Mouse (Mus musculus) monocyte, adult 2 months (primary cell): Measurements from ENCODE around the gene 1700088E04Rik.

Experiments used
- DNase-seq, 2 experiments: peaks; one replicate each; pipeline ENCODE4 v3.0.0; 2022; ENCODE audit warnings: low spot score in 2 of 2, low read depth in 1 of 2

1700088E04Rik gene

DNA sequence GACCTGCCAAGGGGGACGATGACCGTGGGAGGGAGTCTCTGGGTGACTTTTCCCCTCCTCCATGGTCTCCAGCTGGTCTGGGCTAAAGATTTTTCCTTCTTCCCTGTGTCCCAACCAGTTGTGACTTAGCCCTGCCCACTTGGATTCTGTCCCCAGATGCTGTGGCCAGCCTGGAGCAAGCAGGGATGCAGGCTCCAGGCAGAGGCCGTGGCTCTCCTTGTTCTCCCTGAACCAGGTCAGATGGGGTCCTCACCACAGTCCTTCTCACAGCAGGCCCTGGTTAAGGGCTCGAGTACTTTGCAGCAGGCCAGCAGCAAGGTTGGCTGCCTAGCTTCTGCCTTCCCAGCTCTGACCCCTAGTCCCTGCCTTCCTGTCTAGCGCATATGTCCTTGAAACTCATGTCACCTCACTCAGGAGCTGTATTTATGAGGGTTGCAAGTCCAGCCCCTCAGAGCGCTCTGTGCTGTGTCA, 7.8 kb downstream of the 1700088E04Rik start:
- DNase-seq = no peak

DNA sequence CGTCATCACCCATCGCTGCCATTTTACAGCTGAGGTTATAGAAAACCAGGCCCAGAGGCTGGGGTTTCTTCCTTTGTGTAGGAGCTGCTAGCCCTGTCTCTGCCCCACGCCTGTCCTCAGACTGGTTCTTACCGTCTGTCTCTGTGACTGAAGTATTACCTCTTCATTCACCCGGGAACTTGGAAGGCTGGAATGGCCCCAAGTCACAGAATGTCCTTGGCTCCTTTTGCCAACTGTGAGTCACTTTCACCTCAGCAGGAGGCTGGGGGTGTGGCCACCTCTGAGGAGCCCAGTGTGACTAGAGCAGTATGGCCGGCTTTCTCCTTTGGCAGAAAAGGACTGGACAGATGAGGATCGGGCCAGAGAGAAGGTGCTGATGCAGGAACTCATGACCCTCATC, 9.6 kb downstream of the 1700088E04Rik start:
- no peak for DNase-seq

GRCm38 (mm10) chr15:79130782-79131181, 10.3 kb downstream of the 1700088E04Rik start:
- DNase-seq = no peak

DNA sequence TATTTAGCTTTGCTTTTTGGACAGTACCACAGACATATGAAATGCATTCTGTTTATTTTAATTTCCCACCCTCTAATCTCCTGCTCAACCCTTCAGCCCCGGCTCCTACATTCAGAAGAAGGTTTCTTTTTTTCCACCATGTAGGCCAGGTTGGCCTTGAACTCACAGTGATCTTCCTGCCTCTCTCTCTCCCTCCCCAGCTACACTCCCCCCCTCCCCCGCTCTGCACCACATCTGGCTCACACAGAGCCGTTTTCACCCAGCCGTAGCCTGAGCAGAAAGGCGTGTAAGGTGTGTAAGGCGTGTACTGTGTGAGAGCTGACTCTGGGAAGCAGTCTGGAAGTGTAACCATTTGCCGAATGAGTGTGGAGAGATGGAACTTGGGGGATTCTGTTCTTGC, 11.7 kb downstream of the 1700088E04Rik start:
- DNase-seq = no peak

- DNase-seq = no peak
Measured at GRCm38 (mm10) chr15:79128208-79128607, 12.8 kb downstream of the 1700088E04Rik start.

GRCm38 (mm10) chr15:79127101-79127500, 14.0 kb downstream of the 1700088E04Rik start:
- DNase-seq = no peak

DNA sequence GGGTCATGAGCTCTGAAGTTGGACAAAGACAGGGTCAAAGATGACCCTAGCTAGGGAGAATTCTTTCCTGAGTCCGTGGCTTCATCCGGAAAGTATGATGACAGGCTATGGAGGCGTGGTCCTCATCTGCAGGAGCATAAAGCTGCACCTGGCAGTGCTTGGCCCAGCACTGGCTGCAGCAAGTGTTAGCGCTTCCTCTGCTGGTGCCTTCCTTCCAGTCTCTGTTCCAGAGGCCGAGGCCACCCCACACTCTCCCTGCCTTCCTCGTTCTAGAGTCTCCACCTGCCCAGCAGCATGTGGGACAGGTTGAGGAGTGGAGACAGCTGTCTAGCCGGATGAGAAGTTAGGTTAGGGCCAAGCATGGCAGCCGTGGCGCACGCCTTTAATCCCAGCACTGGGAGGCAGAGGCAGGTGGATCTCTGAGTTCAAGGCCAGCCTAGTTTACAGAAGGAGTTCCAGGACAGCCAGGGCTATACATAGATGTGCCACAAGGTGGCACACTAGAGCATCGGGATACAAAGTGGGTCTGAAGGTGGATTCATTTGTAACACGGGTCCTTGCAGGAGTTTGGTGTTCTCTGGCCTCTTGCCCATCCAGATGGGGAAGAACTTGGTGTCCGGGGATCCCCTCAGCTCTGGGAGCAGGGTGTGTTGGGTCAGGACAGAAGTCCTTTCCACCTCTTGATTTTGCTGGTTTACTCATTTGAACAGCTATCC, 14.7 kb downstream of the 1700088E04Rik start:
- DNase-seq = peak in 1 of 2 experiments; percentile 31

DNA sequence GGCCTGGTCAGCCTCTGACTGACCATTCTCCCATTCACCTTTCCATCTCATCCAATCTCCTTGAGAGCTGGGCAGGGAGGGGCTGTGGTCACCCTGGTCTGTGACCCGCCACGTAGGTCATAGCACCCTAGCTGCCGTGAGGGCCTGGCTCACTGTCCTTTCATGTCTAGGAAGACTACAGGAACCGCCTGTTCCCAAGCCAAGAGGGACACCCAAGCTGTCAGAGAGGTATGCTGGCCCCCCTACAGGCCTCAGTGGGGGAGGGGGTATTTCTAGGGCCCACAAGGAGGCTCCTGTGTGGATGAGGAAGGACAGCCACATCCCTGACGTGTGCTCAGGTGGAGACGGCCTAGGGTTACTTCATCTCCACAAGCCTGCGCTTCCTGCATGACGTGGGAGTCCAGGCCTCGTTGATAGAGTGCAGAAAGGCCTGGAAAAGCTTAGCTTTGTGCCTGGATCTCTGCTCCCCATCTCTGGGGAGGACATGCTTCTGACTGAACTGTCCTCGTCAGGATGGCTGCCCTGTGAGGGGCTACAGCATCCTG, 16.6 kb downstream of the 1700088E04Rik start:
- DNase-seq = no peak

DNA sequence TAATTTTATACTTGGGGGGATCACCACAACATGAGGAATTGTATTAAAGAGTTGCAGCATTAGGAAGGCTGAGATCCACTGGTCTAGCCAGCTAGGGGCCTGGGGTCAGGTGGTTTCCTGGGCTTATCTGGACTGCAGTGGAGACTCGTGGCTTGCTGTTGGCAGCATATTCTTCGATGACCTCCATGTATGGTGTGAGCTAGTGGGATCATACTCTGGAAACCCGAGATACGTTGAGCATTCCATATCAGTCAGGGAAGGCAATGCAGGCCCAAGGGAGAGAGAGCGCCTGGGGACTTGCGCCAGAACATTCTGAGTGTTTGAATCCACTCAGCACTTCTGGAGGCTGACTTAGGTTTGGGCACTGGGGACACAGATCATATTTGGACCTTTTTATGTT, 17.3 kb downstream of the 1700088E04Rik start:
- DNase-seq = no peak

DNA sequence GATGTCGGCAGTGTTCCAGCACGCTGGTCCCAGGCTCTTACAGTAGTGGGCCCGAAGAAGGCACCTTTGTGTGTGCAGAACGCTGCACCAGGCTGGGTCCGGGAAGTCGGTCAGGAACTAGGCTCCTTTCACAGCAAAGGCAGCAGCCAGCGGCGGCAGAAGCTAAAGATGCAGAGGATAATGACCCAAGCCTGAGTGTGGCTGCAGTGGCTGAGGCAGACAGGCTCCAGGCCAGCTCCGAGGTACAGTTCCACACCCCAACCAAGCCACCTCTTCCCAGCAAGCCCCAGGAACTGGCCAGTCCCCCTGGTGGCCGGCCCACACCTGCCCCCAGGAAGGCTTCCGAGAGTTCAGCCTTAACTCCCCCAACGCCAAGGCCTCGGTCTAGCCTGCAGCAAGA, 18.5 kb downstream of the 1700088E04Rik start:
- no peak for DNase-seq

DNA sequence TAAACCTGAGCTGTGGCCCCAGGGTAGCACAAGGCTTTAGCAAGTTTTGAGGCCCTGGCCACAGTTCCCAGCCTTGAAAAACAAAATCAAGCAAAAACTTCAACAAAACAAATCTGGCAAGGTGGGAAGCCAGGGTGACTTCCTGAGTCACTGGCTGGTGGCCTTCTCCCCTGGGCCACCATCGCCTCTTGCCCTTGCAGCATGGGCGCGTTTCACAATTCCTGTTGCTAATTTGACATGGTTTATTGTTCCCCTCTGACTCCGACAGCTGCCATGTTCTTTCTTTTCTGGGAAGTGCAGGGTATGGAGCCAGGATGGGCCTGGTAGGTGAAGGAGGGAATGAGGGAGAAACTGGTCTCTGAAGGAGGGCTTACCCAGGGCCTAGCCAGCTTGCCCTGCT, 18.9 kb downstream of the 1700088E04Rik start:
- no peak for DNase-seq

DNA sequence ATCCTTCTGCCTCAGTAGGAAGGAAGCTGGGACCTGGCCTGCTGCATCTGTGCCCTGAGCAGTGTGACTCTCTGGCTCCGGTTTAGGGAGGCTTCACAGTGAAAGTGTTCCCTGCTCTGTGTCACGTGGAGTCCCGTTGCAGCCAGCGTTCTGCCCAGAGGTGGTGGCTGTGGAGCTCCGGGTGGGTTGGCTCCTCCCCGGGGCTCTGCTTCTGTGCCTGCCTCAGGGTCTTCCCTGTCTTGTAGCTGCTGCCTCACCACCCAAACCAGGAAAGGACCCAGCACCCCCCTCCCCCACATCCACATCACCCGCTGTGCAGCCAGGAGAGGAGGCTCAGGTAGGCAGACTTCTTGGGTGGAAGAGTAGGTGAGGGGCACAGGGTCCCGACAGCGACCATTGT, 21.6 kb downstream of the 1700088E04Rik start:
- DNase-seq = no peak

DNA sequence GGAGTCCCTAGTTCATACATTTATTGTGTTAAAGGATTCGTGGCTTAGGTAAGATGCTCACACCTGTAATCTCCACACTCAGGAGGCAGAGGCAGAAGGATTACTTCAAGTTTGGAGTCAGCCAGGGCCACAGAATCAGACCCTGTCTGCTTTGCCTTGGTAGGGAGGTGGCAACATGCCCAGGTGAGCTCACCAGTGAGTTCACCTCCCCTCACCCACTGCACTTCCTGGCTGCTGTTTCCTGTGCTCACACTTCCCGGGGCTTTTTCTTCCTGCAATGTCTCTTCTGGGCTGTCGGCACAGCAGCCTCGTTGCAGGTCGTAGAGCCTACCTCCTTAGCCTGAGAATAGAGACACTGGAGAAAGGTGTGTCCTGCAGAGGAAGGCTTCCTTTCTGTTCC, 25.8 kb downstream of the 1700088E04Rik start:
- DNase-seq = no peak

- no peak for DNase-seq
Measured at GRCm38 (mm10) chr15:79111774-79112173, 29.3 kb downstream of the 1700088E04Rik start.

DNA sequence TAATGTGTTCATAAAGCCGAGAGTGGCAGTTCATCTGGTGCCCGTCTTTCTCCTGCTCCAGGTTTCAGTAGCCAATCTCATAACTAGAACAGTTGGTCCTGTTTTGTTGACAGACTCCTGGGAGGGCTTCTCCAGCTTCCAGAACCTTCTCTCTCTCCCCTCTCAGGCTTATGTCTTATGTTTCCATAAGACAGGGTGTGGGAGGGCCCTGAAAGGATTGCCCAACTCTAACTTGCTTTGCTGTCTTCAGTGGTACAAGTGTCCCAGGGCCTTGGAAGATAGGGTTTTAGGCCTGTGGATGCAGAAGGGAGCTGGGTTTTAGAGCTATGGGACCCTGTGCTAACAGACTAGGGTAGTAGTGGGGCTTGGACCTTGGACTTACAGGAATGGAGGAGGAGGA, 30.5 kb downstream of the 1700088E04Rik start:
- DNase-seq = no peak

GRCm38 (mm10) chr15:79110031-79110430, 31.0 kb downstream of the 1700088E04Rik start:
- no peak for DNase-seq

- peak in 1 of 2 experiments; percentile 9 for DNase-seq
Measured at GRCm38 (mm10) chr15:79109321-79109934, 31.6 kb downstream of the 1700088E04Rik start.

DNA sequence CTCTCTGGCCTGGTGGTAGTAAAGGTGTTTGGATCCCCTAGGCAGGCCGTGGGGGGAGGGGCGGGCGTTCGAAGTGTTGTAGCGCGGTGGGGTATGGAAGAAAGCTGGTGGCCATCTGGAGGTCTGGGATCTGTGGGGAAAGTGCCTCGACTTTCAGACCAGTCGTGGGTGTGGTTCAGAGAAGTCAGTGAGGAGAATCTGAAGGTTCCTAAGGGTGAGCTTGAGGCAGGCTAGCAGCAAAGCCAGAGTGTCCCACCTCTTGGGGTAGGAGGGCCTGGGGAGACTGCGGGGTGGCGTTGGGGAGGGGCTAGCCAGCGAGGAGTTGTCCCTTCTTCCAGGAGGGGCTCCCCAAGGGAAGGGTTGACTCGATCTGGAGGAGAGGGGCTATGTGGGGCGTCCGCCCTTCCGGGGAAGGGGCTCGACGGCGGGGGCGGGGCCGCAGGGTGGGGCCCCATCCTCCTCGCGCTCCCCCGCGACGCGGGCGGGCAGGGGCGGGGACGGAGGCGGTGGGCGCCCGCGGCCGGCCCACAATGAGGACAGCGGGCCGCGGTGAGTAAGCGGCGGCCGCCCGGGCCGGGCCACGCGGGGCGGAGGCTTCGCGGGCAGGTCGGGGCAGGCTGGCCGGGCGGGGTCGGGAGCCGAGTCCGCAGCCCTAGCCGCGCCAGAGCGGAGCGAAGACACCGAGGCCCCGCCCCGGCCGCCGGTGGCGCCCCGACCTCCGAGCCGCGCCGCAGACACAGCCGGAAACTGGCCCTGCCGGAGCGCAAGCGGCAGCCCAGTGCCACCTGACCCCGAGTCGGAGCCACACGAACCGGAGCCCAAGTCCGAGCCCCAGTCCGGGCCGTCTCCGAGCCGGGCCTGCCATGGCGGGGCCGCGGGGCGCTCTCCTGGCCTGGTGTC, 32.4 kb downstream of the 1700088E04Rik start, which contains the start of gene Micall1:
Gene Micall1, plus strand, starts transcription at position 478 of the 900 bp plus-strand sequence.
- peak in 1 of 2 experiments; percentile 29 for DNase-seq

GRCm38 (mm10) chr15:79107966-79108365, 33.1 kb downstream of the 1700088E04Rik start:
- DNase-seq = no peak

GRCm38 (mm10) chr15:79105804-79106203, 35.2 kb downstream of the 1700088E04Rik start:
- no peak for DNase-seq

DNA sequence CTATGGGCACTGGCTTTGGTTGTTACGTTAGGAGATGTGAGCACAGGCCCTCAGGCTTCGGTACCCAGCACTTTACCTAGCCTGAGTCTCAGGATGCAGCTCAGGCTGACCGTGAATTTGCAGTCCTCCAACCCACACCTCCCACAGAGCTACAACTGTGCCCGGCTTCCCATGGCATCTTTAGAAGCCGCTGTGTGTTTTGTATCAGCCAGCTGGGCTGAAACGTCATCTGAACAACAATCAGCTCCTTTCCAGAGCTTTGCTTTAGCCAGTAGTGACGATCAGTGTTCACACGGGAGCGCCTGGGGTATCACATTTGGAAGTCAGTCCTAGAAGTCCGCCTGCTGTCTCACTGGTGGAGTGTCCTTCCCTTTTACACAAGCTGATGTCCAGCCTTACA, 37.8 kb downstream of the 1700088E04Rik start:
- DNase-seq = no peak
